Mouse (Mus musculus) cerebellum, adult 2 months (tissue): Measurements from ENCODE around the gene Dmpk. TPM values are rescaled to one million over a fixed set of nuclear protein-coding genes. Genes with fewer than 3 reads are reported as not detected.

Experiments used
- DNase-seq, 2 experiments: peaks; one replicate each; pipeline ENCODE4 v3.0.0; 2021
- H3K27ac ChIP-seq: fragments of 200-500 bp; 2 replicates; pipeline ENCODE4 v1.5.1; 2012; ENCODE audit warnings: low read length, control low read depth, inconsistent platforms; ENCODE audit not compliant: insufficient read depth
- H3K27me3 ChIP-seq: fragments of 200-500 bp; 2 replicates; pipeline ENCODE4 v1.6.1; 2012; ENCODE audit warnings: inconsistent platforms, mild to moderate bottlenecking, low read length, moderate library complexity; ENCODE audit not compliant: control insufficient read depth, insufficient read depth
- H3K4me1 ChIP-seq: fragments of 200-500 bp; 2 replicates; pipeline ENCODE4 v1.6.1; 2011; ENCODE audit warnings: low read length; ENCODE audit not compliant: control insufficient read depth, insufficient read depth
- H3K4me3 ChIP-seq: fragments of 200-500 bp; replicated peaks from 2 replicates; pipeline ENCODE3; 2011; ENCODE audit warnings: mild to moderate bottlenecking, low read depth, low read length, control low read depth; ENCODE audit not compliant: insufficient read depth
- CTCF ChIP-seq: fragments of 200-500 bp; IDR thresholded peaks from 2 replicates; pipeline ENCODE4 v1.5.1; 2011; ENCODE audit warnings: low read depth, mild to moderate bottlenecking, control low read depth, low read length, moderate library complexity, borderline replicate concordance; ENCODE audit not compliant: insufficient read depth
- POLR2A ChIP-seq: fragments of 200-500 bp; IDR thresholded peaks from 2 replicates; pipeline ENCODE4 v1.6.1; 2011; ENCODE audit warnings: low read length, control low read depth, borderline replicate concordance; ENCODE audit not compliant: insufficient read depth
- WGBS: fragments of 180-500 bp; shearing (Covaris S2); methylation state at CpG from one replicate; pipeline ENCODE4 v1.1.7; 2018; 5-methylcytosine and 5-hydroxymethylcytosine counted together
- polyA plus RNA-seq: library from polyadenylated mRNA; depleted of rRNA; stranded (reverse); fragments of >200 nt; gene quantifications from 2 replicates; pipeline ENCODE4 v1.2.3, GENCODE M21; 2012

Gene Dmpk
- polyA plus RNA-seq, 1 experiment = 40.1 TPM

DNA sequence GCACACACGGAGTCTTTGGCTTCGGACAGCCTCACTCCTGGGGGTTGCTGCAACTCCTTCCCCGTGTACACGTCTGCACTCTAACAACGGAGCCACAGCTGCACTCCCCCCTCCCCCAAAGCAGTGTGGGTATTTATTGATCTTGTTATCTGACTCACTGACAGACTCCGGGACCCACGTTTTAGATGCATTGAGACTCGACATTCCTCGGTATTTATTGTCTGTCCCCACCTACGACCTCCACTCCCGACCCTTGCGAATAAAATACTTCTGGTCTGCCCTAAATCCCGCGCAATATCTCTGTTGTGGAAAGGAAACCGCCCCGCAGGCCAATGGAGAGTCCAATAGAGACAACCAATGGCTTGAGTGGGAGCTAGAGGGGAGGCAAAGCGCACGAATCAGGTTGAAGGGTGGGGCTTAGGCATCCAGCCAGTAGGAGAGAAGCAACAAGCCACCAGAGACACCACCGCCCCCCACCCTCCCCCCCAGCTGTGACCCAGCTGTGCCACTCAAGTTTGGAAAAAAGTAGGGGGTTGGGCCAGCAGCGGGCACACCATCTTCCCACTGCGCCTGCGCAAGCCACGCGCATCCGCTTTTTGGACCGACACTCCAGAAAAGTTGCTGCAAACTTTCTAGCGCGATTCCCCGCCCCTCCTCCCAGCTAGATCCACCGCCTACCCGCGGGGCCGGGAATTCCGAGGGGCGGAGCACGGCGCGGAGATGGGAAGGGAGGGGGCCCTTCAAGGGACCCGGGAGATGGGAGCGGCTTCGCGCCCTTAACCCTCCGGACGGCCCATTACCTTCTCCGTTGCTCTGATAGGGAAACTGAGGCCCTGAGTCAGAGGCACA lies 10.1 kb downstream of the Dmpk start:
- peaks cover 1% of the 10 kb centered on the region; the same call in 1 of the 2 replicates for H3K27me3 ChIP-seq
- H3K4me3 ChIP-seq = peak overlapping the region; percentile 41
- H3K4me1 ChIP-seq = no peaks in the 10 kb centered on the region
- 1% methylated on average over 45 of the region's 45 CpGs for WGBS
- DNase-seq = peak; percentile 57 to 63
- TF ChIP-seq CTCF (no peak), POLR2A (no peak)
- no peak overlapping the region for H3K27ac ChIP-seq

DNA sequence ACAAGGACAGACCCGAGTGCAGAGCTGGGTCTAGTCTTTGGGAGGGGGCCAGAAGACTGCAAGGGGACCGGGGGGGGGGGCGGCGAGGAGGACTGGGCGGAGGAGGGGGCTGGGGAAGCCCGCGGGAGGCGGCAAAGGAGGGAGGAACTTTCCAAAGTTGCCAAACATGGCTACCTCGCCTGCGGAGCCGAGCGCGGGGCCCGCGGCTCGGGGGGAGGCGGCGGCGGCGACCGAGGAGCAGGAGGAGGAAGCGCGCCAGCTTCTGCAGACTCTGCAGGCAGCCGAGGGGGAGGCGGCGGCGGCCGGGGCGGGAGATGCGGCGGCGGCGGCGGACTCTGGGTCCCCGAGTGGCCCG lies 10.8 kb downstream of the Dmpk start, which contains the start of gene Six5:
Gene Six5, plus strand, starts transcription at position 124 of the 355 bp plus-strand sequence.
- Histone ChIP-seq H3K27me3 (peaks cover 1% of the 10 kb centered on the region; the same call in 1 of the 2 replicates), H3K4me3 (peak within 1 kb of the TSS; percentile 41), H3K27ac (no peak within 1 kb of the TSS), H3K4me1 (no peaks in the 10 kb centered on the region)
- no peak for DNase-seq
- TF ChIP-seq CTCF = no peak
- no peak for TF ChIP-seq POLR2A
- 1% methylated on average over 32 of the region's 36 CpGs for WGBS

DNA sequence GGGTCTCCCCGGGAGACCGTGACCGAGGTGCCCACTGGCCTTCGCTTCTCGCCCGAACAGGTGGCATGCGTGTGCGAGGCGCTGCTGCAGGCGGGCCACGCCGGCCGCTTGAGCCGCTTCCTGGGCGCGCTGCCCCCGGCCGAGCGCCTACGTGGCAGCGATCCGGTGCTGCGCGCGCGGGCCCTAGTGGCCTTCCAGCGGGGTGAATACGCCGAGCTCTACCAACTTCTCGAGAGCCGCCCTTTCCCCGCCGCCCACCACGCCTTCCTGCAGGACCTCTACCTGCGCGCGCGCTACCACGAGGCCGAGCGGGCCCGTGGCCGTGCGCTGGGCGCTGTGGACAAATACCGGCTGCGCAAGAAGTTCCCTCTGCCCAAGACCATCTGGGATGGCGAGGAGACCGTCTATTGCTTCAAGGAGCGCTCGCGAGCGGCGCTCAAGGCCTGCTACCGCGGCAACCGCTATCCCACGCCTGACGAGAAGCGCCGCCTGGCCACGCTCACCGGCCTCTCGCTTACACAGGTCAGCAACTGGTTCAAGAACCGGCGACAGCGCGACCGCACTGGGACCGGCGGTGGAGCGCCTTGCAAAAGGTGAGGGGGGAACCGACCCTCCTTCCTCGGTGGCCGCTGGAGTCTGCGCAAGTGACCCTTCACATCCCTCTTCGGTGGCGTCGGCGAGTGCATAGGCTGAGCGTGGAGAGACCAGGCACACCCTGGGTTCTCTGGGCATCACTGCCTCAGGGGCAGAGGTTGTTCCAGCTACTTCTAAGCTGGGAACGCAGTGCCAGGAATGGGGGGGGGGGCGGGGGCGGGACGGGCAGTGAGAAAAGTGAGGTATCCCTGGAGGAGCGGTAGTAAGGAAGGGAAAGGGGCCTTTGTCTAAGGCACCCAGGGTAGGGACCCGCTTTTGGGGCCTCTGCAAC lies 11.4 kb downstream of the Dmpk start:
- DNase-seq = no peak
- H3K4me1 ChIP-seq = no peaks in the 10 kb centered on the region
- H3K4me3 ChIP-seq = peak overlapping the region; percentile 30
- no peak overlapping the region for H3K27ac ChIP-seq
- H3K27me3 ChIP-seq = peaks cover 1% of the 10 kb centered on the region; the same call in 1 of the 2 replicates
- WGBS = under 1% methylated on average over 84 of the region's 87 CpGs
- TF ChIP-seq CTCF = no peak
- TF ChIP-seq POLR2A = no peak

DNA sequence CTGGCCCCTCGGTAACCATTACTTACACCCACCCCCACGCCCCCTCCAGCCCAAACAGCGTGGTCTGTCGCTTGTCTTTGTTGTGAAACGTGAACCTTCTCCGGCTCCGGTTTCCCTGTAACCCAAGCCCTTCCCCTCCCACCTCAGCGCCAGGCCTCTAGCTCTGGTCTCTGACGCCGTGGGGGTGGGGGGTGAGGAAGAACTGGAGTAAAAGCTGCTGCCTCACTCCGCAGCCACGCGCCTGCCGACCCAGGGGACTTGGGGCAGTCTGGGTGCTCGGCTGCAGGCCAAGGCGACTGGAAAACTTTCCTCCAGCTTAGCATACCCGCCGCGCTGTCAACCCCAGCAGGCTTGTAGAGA lies 12.1 kb downstream of the Dmpk start:
- no peak for DNase-seq
- WGBS = 4% methylated on average over 19 of the region's 19 CpGs
- H3K27ac ChIP-seq = no peak overlapping the region
- H3K4me3 ChIP-seq = no peak overlapping the region
- TF ChIP-seq POLR2A (no peak), CTCF (no peak)
- H3K27me3 ChIP-seq = peaks cover 1% of the 10 kb centered on the region; the same call in 1 of the 2 replicates
- no peaks in the 10 kb centered on the region for H3K4me1 ChIP-seq

DNA sequence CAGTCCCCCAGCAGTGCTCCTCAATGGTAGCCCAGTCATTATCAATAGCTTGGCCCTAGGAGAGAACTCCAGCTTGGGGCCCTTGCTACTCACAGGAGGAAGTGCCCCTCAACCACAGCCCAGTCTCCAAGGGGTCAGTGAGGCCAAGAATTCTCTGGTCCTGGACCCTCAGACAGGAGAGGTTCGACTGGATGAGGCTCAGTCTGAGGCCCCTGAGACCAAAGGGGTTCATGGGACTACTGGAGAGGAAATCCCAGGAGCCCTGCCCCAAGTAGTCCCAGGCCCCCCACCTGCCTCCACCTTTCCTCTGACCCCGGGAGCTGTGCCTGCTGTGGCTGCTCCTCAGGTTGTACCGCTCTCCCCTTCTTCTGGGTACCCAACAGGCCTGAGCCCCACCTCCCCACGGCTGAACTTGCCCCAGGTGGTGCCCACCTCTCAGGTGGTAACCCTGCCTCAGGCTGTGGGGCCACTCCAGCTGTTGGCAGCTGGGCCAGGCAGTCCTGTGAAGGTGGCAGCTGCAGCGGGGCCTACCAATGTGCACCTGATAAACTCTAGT lies 12.8 kb downstream of the Dmpk start:
- Histone ChIP-seq H3K4me3 (no peak overlapping the region), H3K27me3 (peaks cover 1% of the 10 kb centered on the region; the same call in 1 of the 2 replicates), H3K4me1 (no peaks in the 10 kb centered on the region), H3K27ac (no peak overlapping the region)
- no peak for TF ChIP-seq POLR2A
- no peak for TF ChIP-seq CTCF
- DNase-seq = no peak
- 75% methylated on average over 5 of the region's 5 CpGs for WGBS

DNA sequence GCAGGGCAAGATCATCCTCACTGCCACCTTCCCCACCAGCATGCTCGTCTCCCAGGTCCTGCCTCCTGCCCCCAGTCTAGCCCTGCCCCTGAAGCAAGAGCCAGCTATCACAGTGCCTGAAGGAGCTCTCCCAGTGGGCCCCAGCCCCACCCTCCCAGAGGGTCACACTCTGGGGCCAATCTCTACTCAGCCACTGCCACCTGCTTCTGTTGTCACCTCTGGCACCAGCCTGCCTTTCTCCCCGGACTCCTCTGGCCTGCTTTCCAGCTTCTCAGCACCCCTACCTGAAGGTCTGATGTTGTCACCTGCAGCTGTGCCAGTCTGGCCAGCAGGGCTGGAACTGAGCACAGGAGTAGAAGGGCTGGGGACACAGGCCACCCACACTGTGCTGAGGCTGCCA lies 13.6 kb downstream of the Dmpk start:
- no peak for DNase-seq
- TF ChIP-seq POLR2A = no peak
- TF ChIP-seq CTCF = no peak
- H3K27ac ChIP-seq = no peak overlapping the region
- H3K27me3 ChIP-seq = peaks cover 1% of the 10 kb centered on the region; the same call in 1 of the 2 replicates
- H3K4me1 ChIP-seq = no peaks in the 10 kb centered on the region
- no peak overlapping the region for H3K4me3 ChIP-seq
- 41% methylated on average over 2 of the region's 2 CpGs for WGBS

DNA sequence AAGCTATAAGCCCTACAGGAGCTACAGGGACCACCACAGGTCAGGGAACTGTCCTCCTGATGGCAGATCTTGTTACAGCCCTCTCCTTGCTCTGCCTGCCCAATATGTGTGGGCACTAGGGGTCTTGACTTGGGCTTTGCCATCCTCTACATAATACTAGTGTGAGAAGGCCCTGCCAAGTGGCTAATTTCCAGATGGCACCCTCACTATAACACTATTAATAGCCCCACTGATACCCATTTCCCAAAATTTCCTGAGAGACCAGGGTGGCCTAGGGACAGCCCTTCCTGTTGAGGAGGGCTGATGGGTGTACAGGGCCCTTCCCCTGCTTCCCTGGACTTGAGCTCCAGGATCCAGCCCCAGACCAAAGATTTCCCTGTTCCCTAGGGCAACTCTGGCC lies 14.2 kb downstream of the Dmpk start:
- no peak for TF ChIP-seq POLR2A
- TF ChIP-seq CTCF = no peak
- H3K4me3 ChIP-seq = no peak overlapping the region
- H3K4me1 ChIP-seq = no peaks in the 10 kb centered on the region
- H3K27me3 ChIP-seq = peaks cover 1% of the 10 kb centered on the region; the same call in 1 of the 2 replicates
- no peak overlapping the region for H3K27ac ChIP-seq
- no peak for DNase-seq

DNA sequence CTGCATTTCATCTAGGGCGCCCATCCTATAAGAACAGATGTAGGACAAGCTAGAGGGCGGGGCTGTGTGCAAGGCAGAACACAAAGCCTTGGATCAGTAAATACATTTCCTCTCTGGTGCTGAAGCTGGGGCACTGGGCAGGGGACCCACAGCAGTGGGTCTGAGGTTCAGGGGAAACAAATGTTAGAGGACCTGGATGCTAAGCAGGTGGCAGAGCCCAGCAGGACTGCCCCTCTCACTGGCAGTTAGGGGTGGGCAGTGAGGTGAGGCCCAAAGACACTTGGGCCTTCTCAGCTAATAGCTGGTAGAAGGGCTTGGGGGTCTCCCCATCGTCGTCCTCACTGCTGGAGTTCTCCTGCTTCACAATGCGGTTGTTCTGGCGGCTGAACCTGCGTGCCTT lies 15.2 kb downstream of the Dmpk start:
- TF ChIP-seq CTCF = no peak
- no peak for TF ChIP-seq POLR2A
- H3K27me3 ChIP-seq = peaks cover 1% of the 10 kb centered on the region; the same call in 1 of the 2 replicates
- H3K27ac ChIP-seq = no peak overlapping the region
- WGBS = 72% methylated on average over 7 of the region's 7 CpGs
- DNase-seq = no peak
- H3K4me1 ChIP-seq = no peaks in the 10 kb centered on the region
- no peak overlapping the region for H3K4me3 ChIP-seq
